Mouse (Mus musculus) skeletal muscle tissue, postnatal 0 days (tissue): Measurements from ENCODE around the gene Reps2. TPM values are rescaled to one million over a fixed set of nuclear protein-coding genes. Genes with fewer than 3 reads are reported as not detected.

Experiments
- polyA plus RNA-seq: library from polyadenylated mRNA; unstranded; fragments of >200 nt; fragmentation: Nextera tagmentation; extraction: Ambion mirVana; gene quantifications from 2 replicates; pipeline ENCODE4 v1.2.1, GENCODE M21; 2015

Gene Reps2
- 0.83 and 1.2 TPM in 2 replicates for polyA plus RNA-seq

GRCm38 (mm10) chrX:162643091-162643788 is at the start of gene Reps2:
TSS of gene Reps2 (minus strand) at chrX:162643649.

Other genes starting within 250 kb of the Reps2 start
- 271 and 281 TPM in 2 replicates for gene Rbbp7, start 116.8 kb upstream of the Reps2 start, polyA plus RNA-seq
- gene Txlng, start 185.8 kb upstream of the Reps2 start, polyA plus RNA-seq, result 8.2 and 10.2 TPM in 2 replicates
- gene Syap1, start 244.8 kb upstream of the Reps2 start, polyA plus RNA-seq, result 38.3 and 49.5 TPM in 2 replicates